Mouse (Mus musculus) hindbrain, embryonic 11.5 days (tissue): ENCODE results near the gene Cyp4a29. TPM values are rescaled to one million over a fixed set of nuclear protein-coding genes. Genes with fewer than 3 reads are reported as not detected.
"Not testable (repeated sequence)": the region's sequence is repeated elsewhere in the genome, so short reads cannot be mapped to it uniquely, and the experiment has no call there.

ENCODE experiments used
- ATAC-seq: fragments of 200-750 bp; cut with Nextera tagmentation; 2 replicates; pipeline ENCODE4 v1.8.0; 2017; ENCODE audit warnings: mild to moderate bottlenecking, moderate TSS enrichment, moderate library complexity; ENCODE audit not compliant: low FRiP score
- DNase-seq: peaks from one replicate; pipeline ENCODE4 v3.0.0-alpha.2; 2015; ENCODE audit warnings: low spot score
- H3K27ac ChIP-seq: fragments of 300-500 bp; sonication (generic); 2 replicates; pipeline ENCODE4 v1.5.1; 2014; ENCODE audit warnings: mild to moderate bottlenecking, low read depth, low read length
- H3K27me3 ChIP-seq: fragments of 300-500 bp; sonication (generic); 2 replicates; pipeline ENCODE4 v1.6.1; 2014; ENCODE audit warnings: mild to moderate bottlenecking, low read length, moderate library complexity, mixed read lengths; ENCODE audit not compliant: control insufficient read depth, insufficient read depth
- H3K36me3 ChIP-seq: fragments of 300-500 bp; sonication (generic); 2 replicates; pipeline ENCODE4 v1.6.1; 2014; ENCODE audit warnings: mild to moderate bottlenecking, low read length, moderate library complexity, mixed read lengths; ENCODE audit not compliant: control insufficient read depth, insufficient read depth
- H3K4me1 ChIP-seq: fragments of 300-500 bp; sonication (generic); replicated peaks from 2 replicates; pipeline ENCODE4 v1.6.1; 2014; ENCODE audit warnings: low read length, mixed read lengths; ENCODE audit not compliant: control insufficient read depth, insufficient read depth
- H3K4me2 ChIP-seq: fragments of 300-500 bp; sonication (generic); replicated peaks from 2 replicates; pipeline ENCODE4 v1.6.1; 2014; ENCODE audit warnings: mild to moderate bottlenecking, low read depth, low read length
- H3K4me3 ChIP-seq: fragments of 300-500 bp; sonication (generic); 2 replicates; pipeline ENCODE4 v1.5.1; 2014; ENCODE audit warnings: low read depth, low read length
- H3K9ac ChIP-seq: fragments of 300-500 bp; sonication (generic); 2 replicates; pipeline ENCODE4 v1.6.1; 2014; ENCODE audit warnings: low read depth, low read length
- H3K9me3 ChIP-seq: fragments of 300-500 bp; sonication (generic); 2 replicates; pipeline ENCODE4 v1.6.1; 2016; ENCODE audit warnings: low read length; ENCODE audit not compliant: control insufficient read depth
- polyA plus RNA-seq: library from polyadenylated mRNA; unstranded; fragments of >200 nt; fragmentation: Nextera tagmentation; extraction: Ambion mirVana; gene quantifications from 2 replicates; pipeline ENCODE4 v1.2.1, GENCODE M21; 2014

Cyp4a29 gene
- polyA plus RNA-seq, 1 experiment from 2014 or later = not detected

- H3K4me2 ChIP-seq = not testable (repeated sequence)
Observed at GRCm38 (mm10) chr4:115298746-115299145, 56.9 kb downstream of the Cyp4a29 start, which contains the start of gene Cyp4a12a. Gene Cyp4a12a, plus strand, starts transcription at chr4:115299046.

More at GRCm38 (mm10) chr4:115298746-115299145, 56.9 kb downstream of the Cyp4a29 start, which contains the start of gene Cyp4a12a:
- not testable (repeated sequence) for H3K27me3 ChIP-seq, H3K36me3 ChIP-seq, H3K4me3 ChIP-seq, H3K9me3 ChIP-seq, H3K27ac ChIP-seq, H3K9ac ChIP-seq, ATAC-seq, DNase-seq, H3K4me1 ChIP-seq

Other genes with a start within 250 kb of the Cyp4a29 start
- gene Stil, start 241.9 kb upstream of the Cyp4a29 start, polyA plus RNA-seq = 18.3 and 23.0 TPM in 2 replicates
- 8.6 and 10.3 TPM in 2 replicates for gene Tal1, start 185.7 kb upstream of the Cyp4a29 start, polyA plus RNA-seq
- 12.8 and 16.0 TPM in 2 replicates for gene Pdzk1ip1, start 153.4 kb upstream of the Cyp4a29 start, polyA plus RNA-seq
- gene Cyp4x1, start 107.8 kb upstream of the Cyp4a29 start, polyA plus RNA-seq = 0.75 and 0.79 TPM in 2 replicates
- gene Cyp4a12a, start 57.0 kb downstream of the Cyp4a29 start, polyA plus RNA-seq = not detected in 2 replicates
- gene Cyp4a12b, start 169.5 kb downstream of the Cyp4a29 start, polyA plus RNA-seq = not detected in 2 replicates
- not detected in 2 replicates for gene Cyp4a30b, start 210.5 kb downstream of the Cyp4a29 start, polyA plus RNA-seq